ENCODE assay signal across 17 mouse cellular contexts in the genomic region with DNA sequence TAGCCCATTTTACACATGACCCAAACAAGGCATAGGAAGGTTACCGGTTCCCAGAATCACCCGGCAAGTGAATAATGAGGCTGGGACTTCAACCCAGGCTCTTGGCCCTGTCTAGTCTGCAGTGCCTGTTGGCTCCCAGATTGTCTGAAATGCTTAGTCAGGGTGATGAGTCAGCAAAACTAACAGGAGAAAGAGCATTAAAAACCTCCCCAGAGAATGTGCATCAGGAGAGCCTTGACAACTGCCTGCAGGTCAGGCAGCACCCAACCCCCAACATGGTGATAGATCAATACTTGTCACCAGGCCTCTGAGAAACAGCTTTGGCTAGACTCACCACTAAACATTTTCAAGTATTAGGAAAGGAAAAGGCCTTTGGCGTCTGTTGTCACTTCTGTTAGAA. TPM values are rescaled to one million over a fixed set of nuclear protein-coding genes. Genes with fewer than 3 reads are reported as not detected.
DNase-seq lines count a peak whose midpoint lies in the region; TF ChIP-seq lines count a peak whose summit lies in the region.
"Had no signal": no experiment of that assay in that cellular context is flagged by ENCODE, and none has a peak within 500 bp of the region (broad histone marks: within the 10 kb centered on the region; RNA-seq: fewer than 3 reads in every experiment).

No protein-coding gene starts in this region.

- H3K4me1 ChIP-seq in liver, adult 2 months (ENCODE audit: control insufficient read depth, insufficient read depth, low read length) = peaks cover 7% of the 10 kb centered on the region
- no peaks in the 10 kb centered on the region; the same call in 1 of the 2 replicates for H3K4me1 ChIP-seq in cerebellum, adult 2 months (ENCODE audit: control insufficient read depth, insufficient read depth, low read length)
- H3K4me1 ChIP-seq: embryonic facial prominence, embryonic 13.5 days; forebrain, embryonic 15.5 days; neural tube, embryonic 12.5 days had no signal

- WGBS in liver, adult 2 months = 41% methylated on average over 3 of the region's 3 CpGs
- 90% methylated on average over 3 of the region's 3 CpGs for WGBS in cerebellum, adult 2 months

- peaks cover 13% of the 10 kb centered on the region; the same call in 1 of the 2 replicates for H3K36me3 ChIP-seq in liver, adult 2 months (ENCODE audit: control insufficient read depth, insufficient read depth, low read length)

- no peak overlapping the region for H3K4me3 ChIP-seq in liver, adult 2 months (ENCODE audit: insufficient read depth, low read depth, low read length)
- no peak overlapping the region for H3K4me3 ChIP-seq in cerebellum, adult 2 months (replicated peaks; ENCODE audit: insufficient read depth, low read depth, low read length)
- H3K4me3 ChIP-seq: embryonic facial prominence, embryonic 13.5 days; forebrain, embryonic 15.5 days; neural tube, embryonic 12.5 days had no signal

- no peak overlapping the region for H3K9ac ChIP-seq in liver, adult 2 months (ENCODE audit: low read depth, low read length)
- H3K9ac ChIP-seq: embryonic facial prominence, embryonic 13.5 days; forebrain, embryonic 15.5 days; neural tube, embryonic 12.5 days had no signal

- TF ChIP-seq CTCF in liver, adult 2 months (IDR thresholded peaks at IDR 0.05; ENCODE audit: low read depth, low read length) = no peak
- TF ChIP-seq CTCF in cerebellum, adult 2 months (IDR thresholded peaks at IDR 0.05; ENCODE audit: borderline replicate concordance, insufficient read depth, low read depth, low read length) = no peak

- no peaks in the 10 kb centered on the region for H3K79me2 ChIP-seq in liver, adult 2 months (ENCODE audit: control insufficient read depth, insufficient read depth, low read length)

- H3K27ac ChIP-seq in liver, adult 2 months (replicated peaks; ENCODE audit: insufficient read depth, low read depth, low read length) = no peak overlapping the region
- H3K27ac ChIP-seq in cerebellum, adult 2 months (ENCODE audit: insufficient read depth, low read length) = no peak overlapping the region
- H3K27ac ChIP-seq: embryonic facial prominence, embryonic 13.5 days; forebrain, embryonic 15.5 days; neural tube, embryonic 12.5 days; stomach, postnatal 0 days had no signal

- TF ChIP-seq POLR2A in liver, adult 2 months (IDR thresholded peaks at IDR 0.05; ENCODE audit: extremely low read depth, insufficient read depth, low read length) = no peak
- no peak for TF ChIP-seq POLR2A in cerebellum, adult 2 months (IDR thresholded peaks at IDR 0.05; ENCODE audit: borderline replicate concordance, insufficient read depth, low read length)

- peak; percentile 53 for DNase-seq in adrenal gland, adult 2 months
- no peak for DNase-seq in adrenal gland, adult 18-20 months (ENCODE audit: low spot score in 2 of 2)
- peak; percentile 20 for DNase-seq in retina, embryonic 14.5 days (ENCODE audit: low spot score)
- no peak for DNase-seq in retina, postnatal 1 day
- DNase-seq in liver, adult 2 months (ENCODE audit: extremely low read depth, low read depth, low spot score) = peak; percentile 63
- no peak for DNase-seq in thymus, postnatal 14 days
- no peak for DNase-seq in frontal cortex, postnatal 36 days (ENCODE audit: low spot score in 2 of 2)
- DNase-seq in cerebellum, adult 2 months = no peak
- DNase-seq: cerebellum, postnatal 10 days; gastrocnemius, postnatal 25 days; heart, postnatal 10 days; midbrain, embryonic 14.5 days; spleen, adult 18-20 months had no signal

- no peaks in the 10 kb centered on the region for H3K27me3 ChIP-seq in liver, adult 2 months (ENCODE audit: control insufficient read depth, insufficient read depth, low read length)
- H3K27me3 ChIP-seq in cerebellum, adult 2 months (ENCODE audit: control insufficient read depth, insufficient read depth, low read length) = no peaks in the 10 kb centered on the region
- H3K27me3 ChIP-seq: embryonic facial prominence, embryonic 13.5 days; forebrain, embryonic 15.5 days; neural tube, embryonic 12.5 days had no signal

RNA-seq across cellular contexts. Expression of a gene that starts 25.1 kb away (rescaled TPM):
- total RNA-seq in adrenal gland, adult 2 months (2021) = under 1 TPM in 1 of 2 experiments, not detected in 1; 0.45 TPM
- not detected in 2 replicates for polyA plus RNA-seq in adrenal gland, adult 2 months (2012; rRNA removed)
- 1 to 10 TPM in 1 of 2 experiments, under 1 TPM in 1; 0.48 to 2.0 TPM for total RNA-seq in adrenal gland, adult 18-20 months (2021)
- total RNA-seq in liver, adult 2 months (2014; rRNA removed) = not detected in 2 replicates
- polyA plus RNA-seq in liver, adult 2 months (2012; rRNA removed) = not detected in 2 replicates
- 0.95 and 1.5 TPM in 2 replicates for polyA plus RNA-seq in cerebellum, adult 2 months (2012; rRNA removed)
- total RNA-seq: gastrocnemius, postnatal 25 days; heart, postnatal 10 days had no signal
- polyA plus RNA-seq: stomach, postnatal 0 days had no signal

RNA-seq across cellular contexts. Expression of a gene that starts 59.9 kb away (rescaled TPM):
- 10 to 100 TPM; 11.4 to 15.6 TPM for total RNA-seq in adrenal gland, adult 2 months (2021)
- polyA plus RNA-seq in adrenal gland, adult 2 months (2012; rRNA removed) = 84.0 and 88.3 TPM in 2 replicates
- total RNA-seq in adrenal gland, adult 18-20 months (2021) = 10 to 100 TPM; 14.5 to 15.5 TPM
- 8.3 and 11.7 TPM in 2 replicates for total RNA-seq in liver, adult 2 months (2014; rRNA removed)
- 23.8 and 25.9 TPM in 2 replicates for polyA plus RNA-seq in liver, adult 2 months (2012; rRNA removed)
- 8.4 and 9.3 TPM in 2 replicates for polyA plus RNA-seq in cerebellum, adult 2 months (2012; rRNA removed)

Comparison
In these comparisons a context has a peak if more than half of its experiments do, and no peak if none do; other contexts are left out.
1. DNase-seq: peak in adrenal gland, adult 2 months (single experiment), retina, embryonic 14.5 days (single experiment) and liver, adult 2 months (single experiment); none in adrenal gland, adult 18-20 months (0 of 2), retina, postnatal 1 day (single experiment), thymus, postnatal 14 days (single experiment), frontal cortex, postnatal 36 days (0 of 2) and cerebellum, adult 2 months (0 of 2).